Mouse (Mus musculus): ENCODE results near the gene Gm10282.

- TF ChIP-seq CTCF (IDR thresholded peaks at IDR 0.05; ENCODE audit: low read depth) (no peak), EP300 (IDR thresholded peaks at IDR 0.05; ENCODE audit: low read depth) (no peak)
Measured at GRCm38 (mm10) chr8:72257902-72258238, 47.2 kb downstream of the Gm10282 start.

Data from heart, postnatal 0 days (tissue).